Mouse (Mus musculus): Measurements from ENCODE around the gene Olfr1416. TPM values are rescaled to one million over a fixed set of nuclear protein-coding genes. Genes with fewer than 3 reads are reported as not detected.

Olfr1416 gene
- polyA plus RNA-seq, 1 experiment from 2014 or later, result not detected

GRCm38 (mm10) chr1:92458416-92458815 lies 26.5 kb downstream of the Olfr1416 start:
- Histone ChIP-seq H3K36me3 (peaks cover 83% of the 10 kb centered on the region), H3K4me1 (replicated peaks) (no peaks in the 10 kb centered on the region), H3K27me3 (no peaks in the 10 kb centered on the region), H3K9ac (no peak overlapping the region), H3K4me3 (no peak overlapping the region), H3K9me3 (replicated peaks) (no peaks in the 10 kb centered on the region), H3K4me2 (no peak overlapping the region), H3K27ac (no peak overlapping the region)
- 90% methylated on average over 6 of the region's 6 CpGs for WGBS
- no peak for ATAC-seq (replicated peaks; ENCODE audit: insufficient number of reproducible peaks, insufficient read depth, low FRiP score, low read depth)

- Histone ChIP-seq H3K36me3 (peaks cover 85% of the 10 kb centered on the region), H3K4me2 (no peak overlapping the region), H3K4me3 (no peak overlapping the region), H3K9ac (no peak overlapping the region), H3K27me3 (no peaks in the 10 kb centered on the region), H3K4me1 (replicated peaks) (no peaks in the 10 kb centered on the region), H3K9me3 (replicated peaks) (no peaks in the 10 kb centered on the region), H3K27ac (no peak overlapping the region)
- no peak for ATAC-seq (replicated peaks; ENCODE audit: insufficient number of reproducible peaks, insufficient read depth, low FRiP score, low read depth)
Observed at GRCm38 (mm10) chr1:92457758-92458157, 27.2 kb downstream of the Olfr1416 start.

GRCm38 (mm10) chr1:92453751-92454445 lies 31.0 kb downstream of the Olfr1416 start:
- H3K36me3 ChIP-seq, result peaks cover 85% of the 10 kb centered on the region
- ATAC-seq (replicated peaks; ENCODE audit: insufficient number of reproducible peaks, insufficient read depth, low FRiP score, low read depth), result no peak
- no peak overlapping the region for H3K4me2 ChIP-seq
- no peaks in the 10 kb centered on the region for H3K9me3 ChIP-seq (replicated peaks)
- no peak overlapping the region for H3K4me3 ChIP-seq
- no peaks in the 10 kb centered on the region for H3K27me3 ChIP-seq
- H3K4me1 ChIP-seq (replicated peaks), result 0 out of 2 replicates have a peak, but pooled peaks cover under 1% of the 10 kb centered on the region
- no peak overlapping the region for H3K9ac ChIP-seq
- 66% methylated on average over 8 of the region's 8 CpGs for WGBS
- no peak overlapping the region for H3K27ac ChIP-seq

GRCm38 (mm10) chr1:92448293-92448692 lies 36.6 kb downstream of the Olfr1416 start:
- 56% methylated on average over 3 of the region's 3 CpGs for WGBS
- peaks cover 74% of the 10 kb centered on the region for H3K36me3 ChIP-seq
- H3K4me1 ChIP-seq (replicated peaks), result 0 out of 2 replicates have a peak, but pooled peaks cover 5% of the 10 kb centered on the region
- H3K9ac ChIP-seq, result no peak overlapping the region
- peak overlapping the region; percentile 23; the same call in 1 of the 2 replicates for H3K27ac ChIP-seq
- H3K9me3 ChIP-seq (replicated peaks), result no peaks in the 10 kb centered on the region
- no peak overlapping the region for H3K4me2 ChIP-seq
- H3K4me3 ChIP-seq, result no peak overlapping the region
- ATAC-seq (replicated peaks; ENCODE audit: insufficient number of reproducible peaks, insufficient read depth, low FRiP score, low read depth), result peak; percentile 67; the same call in 1 of the 2 replicates
- no peaks in the 10 kb centered on the region for H3K27me3 ChIP-seq

GRCm38 (mm10) chr1:92441453-92442063 lies 43.4 kb downstream of the Olfr1416 start:
- Histone ChIP-seq H3K27me3 (no peaks in the 10 kb centered on the region), H3K9me3 (replicated peaks) (no peaks in the 10 kb centered on the region), H3K4me2 (no peak overlapping the region), H3K4me1 (replicated peaks) (peaks cover 22% of the 10 kb centered on the region), H3K36me3 (peaks cover 59% of the 10 kb centered on the region), H3K4me3 (no peak overlapping the region), H3K9ac (no peak overlapping the region), H3K27ac (no peak overlapping the region)
- 57% methylated on average over 6 of the region's 6 CpGs for WGBS
- no peak for ATAC-seq (replicated peaks; ENCODE audit: insufficient number of reproducible peaks, insufficient read depth, low FRiP score, low read depth)

- no peak overlapping the region for H3K4me3 ChIP-seq
- peaks cover 26% of the 10 kb centered on the region for H3K4me1 ChIP-seq (replicated peaks)
- WGBS, result 82% methylated on average over 9 of the region's 9 CpGs
- H3K36me3 ChIP-seq, result peaks cover 51% of the 10 kb centered on the region
- H3K9me3 ChIP-seq (replicated peaks), result no peaks in the 10 kb centered on the region
- H3K27me3 ChIP-seq, result no peaks in the 10 kb centered on the region
- no peak for ATAC-seq (replicated peaks; ENCODE audit: insufficient number of reproducible peaks, insufficient read depth, low FRiP score, low read depth)
- H3K4me2 ChIP-seq, result no peak overlapping the region
- no peak overlapping the region for H3K27ac ChIP-seq
- no peak overlapping the region for H3K9ac ChIP-seq
Observed at GRCm38 (mm10) chr1:92440066-92440750, 44.7 kb downstream of the Olfr1416 start.

- Histone ChIP-seq H3K4me3 (no peak overlapping the region), H3K4me2 (0 out of 2 replicates have a peak overlapping the region, but pooled peaks have one; percentile 6), H3K27ac (peak overlapping the region; percentile 80), H3K27me3 (no peaks in the 10 kb centered on the region), H3K4me1 (replicated peaks) (peaks cover 26% of the 10 kb centered on the region), H3K36me3 (peaks cover 43% of the 10 kb centered on the region), H3K9ac (no peak overlapping the region), H3K9me3 (replicated peaks) (no peaks in the 10 kb centered on the region)
- ATAC-seq (replicated peaks; ENCODE audit: insufficient number of reproducible peaks, insufficient read depth, low FRiP score, low read depth), result peak; percentile 63
- WGBS, result 26% methylated on average over 9 of the region's 9 CpGs
Observed at GRCm38 (mm10) chr1:92437678-92438271, 47.1 kb downstream of the Olfr1416 start.

- no peak for ATAC-seq (replicated peaks; ENCODE audit: insufficient number of reproducible peaks, insufficient read depth, low FRiP score, low read depth)
- peaks cover 26% of the 10 kb centered on the region for H3K4me1 ChIP-seq (replicated peaks)
- 52% methylated on average over 4 of the region's 4 CpGs for WGBS
- H3K9ac ChIP-seq, result no peak overlapping the region
- H3K9me3 ChIP-seq (replicated peaks), result no peaks in the 10 kb centered on the region
- H3K36me3 ChIP-seq, result peaks cover 34% of the 10 kb centered on the region; the same call in 1 of the 2 replicates
- no peak overlapping the region for H3K4me3 ChIP-seq
- H3K27me3 ChIP-seq, result no peaks in the 10 kb centered on the region
- peak overlapping the region; percentile 80 for H3K27ac ChIP-seq
- no peak overlapping the region for H3K4me2 ChIP-seq
Observed at GRCm38 (mm10) chr1:92436831-92437321, 48.0 kb downstream of the Olfr1416 start.

- no peak overlapping the region for H3K4me3 ChIP-seq
- H3K9ac ChIP-seq, result no peak overlapping the region; the same call in 1 of the 2 replicates
- H3K4me2 ChIP-seq, result no peak overlapping the region
- peaks cover 26% of the 10 kb centered on the region for H3K4me1 ChIP-seq (replicated peaks)
- H3K36me3 ChIP-seq, result peaks cover 18% of the 10 kb centered on the region; the same call in 1 of the 2 replicates
- H3K9me3 ChIP-seq (replicated peaks), result no peaks in the 10 kb centered on the region
- no peak overlapping the region for H3K27ac ChIP-seq
- no peaks in the 10 kb centered on the region for H3K27me3 ChIP-seq
- no peak for ATAC-seq (replicated peaks; ENCODE audit: insufficient number of reproducible peaks, insufficient read depth, low FRiP score, low read depth)
- WGBS, result 96% methylated on average over 1 of the region's 1 CpGs
Observed at GRCm38 (mm10) chr1:92434986-92435385, 49.9 kb downstream of the Olfr1416 start.

- H3K4me2 ChIP-seq, result no peak overlapping the region
- no peaks in the 10 kb centered on the region for H3K27me3 ChIP-seq
- no peak for ATAC-seq (replicated peaks; ENCODE audit: insufficient number of reproducible peaks, insufficient read depth, low FRiP score, low read depth)
- WGBS, result 75% methylated on average over 9 of the region's 9 CpGs
- H3K4me3 ChIP-seq, result no peak overlapping the region
- no peak overlapping the region for H3K27ac ChIP-seq
- H3K9me3 ChIP-seq (replicated peaks), result no peaks in the 10 kb centered on the region
- H3K36me3 ChIP-seq, result no peaks in the 10 kb centered on the region
- H3K9ac ChIP-seq, result no peak overlapping the region
- H3K4me1 ChIP-seq (replicated peaks), result peaks cover 16% of the 10 kb centered on the region
Observed at GRCm38 (mm10) chr1:92432791-92433190, 52.1 kb downstream of the Olfr1416 start.

- Histone ChIP-seq H3K9me3 (replicated peaks) (no peaks in the 10 kb centered on the region), H3K36me3 (no peaks in the 10 kb centered on the region), H3K9ac (no peak overlapping the region), H3K4me1 (replicated peaks) (peaks cover 9% of the 10 kb centered on the region), H3K27me3 (no peaks in the 10 kb centered on the region), H3K4me3 (no peak overlapping the region), H3K27ac (no peak overlapping the region), H3K4me2 (no peak overlapping the region)
- WGBS, result 65% methylated on average over 4 of the region's 4 CpGs
- no peak for ATAC-seq (replicated peaks; ENCODE audit: insufficient number of reproducible peaks, insufficient read depth, low FRiP score, low read depth)
Observed at GRCm38 (mm10) chr1:92432098-92432497, 52.8 kb downstream of the Olfr1416 start.
